8 mouse cellular contexts compared by ENCODE assay signal in the genomic region with DNA sequence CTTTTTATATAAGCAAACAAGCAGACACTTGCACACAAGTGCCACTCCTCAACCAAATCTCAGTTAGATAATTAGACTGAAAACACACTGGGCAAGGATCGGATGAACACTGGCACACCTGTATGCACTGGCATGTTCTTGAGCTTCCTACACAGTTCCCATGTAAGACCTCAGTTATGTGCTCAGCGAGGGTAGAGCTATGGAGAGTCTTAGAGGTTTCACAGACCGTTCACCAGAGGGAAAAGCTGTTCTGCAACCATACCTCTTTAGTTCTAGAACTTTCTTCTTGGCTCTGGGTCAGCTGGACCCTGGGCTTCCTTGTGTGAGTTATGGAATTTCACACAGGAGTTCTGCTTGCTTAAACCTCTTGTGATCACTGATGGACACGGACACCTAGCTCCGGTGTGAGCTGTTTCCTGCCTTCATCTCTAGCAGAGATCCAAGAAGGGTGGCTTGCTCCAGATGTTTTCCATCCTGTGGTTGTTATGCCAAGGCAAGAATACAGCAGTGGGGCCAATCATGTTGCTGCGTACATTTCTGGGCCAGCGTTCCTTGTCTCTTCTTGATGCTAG.
A peak's percentile ranks its signal among the peaks of the same experiment; 100 is the strongest.
DNase-seq lines count a peak whose midpoint lies in the region; ATAC-seq and TF ChIP-seq lines count a peak whose summit lies in the region.

No protein-coding gene starts in this region.

- no peak overlapping the region for H3K9ac ChIP-seq in kidney, postnatal 0 days (ENCODE audit: low read depth, low read length)
- H3K9ac ChIP-seq in limb, embryonic 12.5 days (replicated peaks): no peak overlapping the region

- no peaks in the 10 kb centered on the region for H3K36me3 ChIP-seq in kidney, postnatal 0 days (ENCODE audit: insufficient read depth, low read length)
- no peaks in the 10 kb centered on the region for H3K36me3 ChIP-seq in limb, embryonic 12.5 days

- H3K4me2 ChIP-seq in kidney, postnatal 0 days (ENCODE audit: low read length): no peak overlapping the region
- H3K4me2 ChIP-seq in limb, embryonic 12.5 days: 0 out of 2 replicates have a peak overlapping the region, but pooled peaks have one; percentile 16

- H3K27ac ChIP-seq in kidney, postnatal 0 days: no peak overlapping the region
- H3K27ac ChIP-seq in limb, embryonic 12.5 days: peak overlapping the region; percentile 35; the same call in 1 of the 2 replicates

- 40% methylated on average over 7 of the region's 7 CpGs for WGBS in kidney, postnatal 0 days
- WGBS in limb, embryonic 12.5 days: 50% methylated on average over 7 of the region's 7 CpGs

- H3K9me3 ChIP-seq in kidney, postnatal 0 days (replicated peaks; ENCODE audit: low read length): no peaks in the 10 kb centered on the region
- H3K9me3 ChIP-seq in limb, embryonic 12.5 days: no peaks in the 10 kb centered on the region

- no peaks in the 10 kb centered on the region for H3K27me3 ChIP-seq in kidney, postnatal 0 days (ENCODE audit: insufficient read depth, low read length)
- H3K27me3 ChIP-seq in limb, embryonic 12.5 days: peaks cover 6% of the 10 kb centered on the region; the same call in 1 of the 2 replicates

- TF ChIP-seq CTCF in kidney, postnatal 0 days (IDR thresholded peaks at IDR 0.05; ENCODE audit: low read depth): no peak

- H3K4me3 ChIP-seq in kidney, postnatal 0 days (replicated peaks; ENCODE audit: low read depth, low read length): no peak overlapping the region
- H3K4me3 ChIP-seq in limb, embryonic 12.5 days (replicated peaks): no peak overlapping the region

- ATAC-seq in frontal cortex, adult (ENCODE audit: low TSS enrichment): peak; percentile 58
- peak; percentile 54; the same call in 1 of the 2 replicates for ATAC-seq in kidney, postnatal 0 days (replicated peaks; ENCODE audit: low FRiP score, low read depth)
- ATAC-seq in CD4-positive, CD25-positive, alpha-beta regulatory T cell, adult 4 months: peak; percentile 25
- 0 out of 2 replicates have a peak, but pooled peaks have one; percentile 29 for ATAC-seq in limb, embryonic 12.5 days (ENCODE audit: insufficient number of reproducible peaks, insufficient read depth, low FRiP score, low TSS enrichment, low read depth)

- DNase-seq in frontal cortex, postnatal 25 days (ENCODE audit: low spot score in 2 of 2): no peak
- peak; percentile 16 for DNase-seq in kidney, postnatal 0 days (ENCODE audit: low spot score)
- no peak for DNase-seq in kidney, postnatal 10 days
- DNase-seq in right cerebral cortex, postnatal 25 days: no peak
- DNase-seq in spleen, postnatal 36 days (ENCODE audit: low spot score in 2 of 2): no peak

- no peaks in the 10 kb centered on the region; the same call in 1 of the 2 replicates for H3K4me1 ChIP-seq in kidney, postnatal 0 days (replicated peaks; ENCODE audit: insufficient read depth, low read length)
- peaks cover 32% of the 10 kb centered on the region for H3K4me1 ChIP-seq in limb, embryonic 12.5 days (replicated peaks)
